Mouse (Mus musculus): ENCODE results near the gene Hist1h2ap.
A peak's percentile ranks its signal among the peaks of the same experiment; 100 is the strongest.
"Not testable (repeated sequence)": the region's sequence is repeated elsewhere in the genome, so short reads cannot be mapped to it uniquely, and the experiment has no call there.

Hist1h2ap gene

DNA sequence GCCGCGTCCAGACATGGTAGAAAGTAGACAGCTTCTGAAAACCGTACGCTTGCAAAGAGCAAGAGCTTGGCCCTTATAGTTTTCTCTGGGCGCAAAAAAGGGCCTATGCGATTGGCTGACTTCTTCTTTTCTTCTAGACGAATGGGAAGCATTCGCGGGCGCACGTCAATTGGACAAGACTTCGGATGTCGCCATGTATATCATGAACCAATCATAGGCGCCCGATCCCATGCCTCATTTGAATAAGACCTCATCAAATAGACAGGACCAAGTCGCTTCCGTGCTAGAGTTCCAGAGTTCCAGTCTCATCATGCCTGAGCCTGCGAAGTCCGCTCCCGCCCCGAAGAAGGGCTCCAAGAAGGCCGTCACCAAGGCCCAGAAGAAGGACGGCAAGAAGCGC lies at the start of gene Hist1h2ap, which contains the start of gene Hist1h2br:
Hist1h2ap (minus strand) TSS at position 47 of the 400 bp plus-strand sequence.
Hist1h2br (plus strand) TSS at position 283 of the 400 bp plus-strand sequence.
- not testable (repeated sequence) for DNase-seq

DNA sequence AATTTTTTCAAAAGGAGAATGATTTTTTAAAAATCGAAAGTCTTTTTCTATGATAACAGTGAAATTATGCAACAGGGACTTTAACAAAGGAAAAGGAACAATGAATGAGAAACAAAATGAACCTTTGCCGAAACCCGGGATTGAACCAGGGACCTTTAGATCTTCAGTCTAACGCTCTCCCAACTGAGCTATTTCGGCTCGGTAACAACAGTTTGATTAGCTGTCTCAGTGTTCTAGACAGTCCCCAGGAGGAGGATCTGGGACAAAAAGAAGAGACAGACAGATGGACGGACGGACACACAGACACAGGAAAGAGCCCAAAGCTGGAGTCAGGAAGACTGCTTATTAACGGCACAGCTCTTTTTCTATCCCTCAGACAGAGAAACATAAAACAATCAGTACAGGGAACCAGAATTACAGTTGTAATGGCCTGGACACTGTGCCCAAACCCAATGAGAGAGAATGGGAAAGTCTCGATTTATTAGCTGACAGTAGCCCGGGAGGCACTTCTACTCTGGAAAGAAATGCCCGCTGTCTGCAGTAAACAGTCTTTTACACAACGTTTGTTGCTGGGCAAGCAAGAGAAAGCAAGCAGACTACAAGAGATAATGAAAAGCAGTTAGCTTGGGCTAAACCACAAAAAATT lies 49.6 kb upstream of the Hist1h2ap start:
- peak; percentile 55 for DNase-seq

DNA sequence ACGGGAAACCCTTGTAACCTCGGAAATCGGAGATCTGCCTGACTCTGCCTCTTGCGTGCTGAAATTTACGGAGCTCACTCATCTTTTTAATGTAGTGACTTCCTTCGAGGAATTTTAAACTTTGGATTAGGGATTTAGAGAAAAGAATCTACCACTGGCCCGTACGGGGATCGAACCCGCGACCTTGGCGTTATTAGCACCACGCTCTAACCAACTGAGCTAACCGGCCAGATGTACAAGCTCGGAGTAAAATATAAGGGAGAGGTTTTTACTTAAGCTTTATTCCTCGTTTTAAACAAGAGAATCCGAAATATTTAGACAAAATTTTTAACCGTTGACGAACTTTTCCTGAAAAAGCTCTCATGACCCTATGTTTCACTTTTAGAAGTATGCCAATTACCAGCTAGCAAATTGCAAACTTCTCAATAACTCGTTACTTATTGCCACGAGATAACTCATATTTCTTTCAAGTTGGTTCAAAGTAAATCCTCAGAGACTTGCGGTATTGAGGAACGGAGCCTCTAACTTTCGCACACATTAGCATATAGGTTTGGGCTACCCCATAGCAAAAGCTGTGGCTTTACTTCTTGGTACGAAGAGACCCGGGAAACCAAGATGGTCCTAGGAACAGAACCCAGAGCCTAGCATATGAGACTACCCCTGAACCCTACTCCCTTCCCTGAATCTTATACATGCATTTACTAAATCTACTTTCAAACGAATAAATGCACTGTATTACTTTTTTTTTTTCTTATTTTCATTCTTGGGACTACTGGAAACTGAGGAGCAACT lies 48.8 kb upstream of the Hist1h2ap start:
- DNase-seq, result peak; percentile 63

DNA sequence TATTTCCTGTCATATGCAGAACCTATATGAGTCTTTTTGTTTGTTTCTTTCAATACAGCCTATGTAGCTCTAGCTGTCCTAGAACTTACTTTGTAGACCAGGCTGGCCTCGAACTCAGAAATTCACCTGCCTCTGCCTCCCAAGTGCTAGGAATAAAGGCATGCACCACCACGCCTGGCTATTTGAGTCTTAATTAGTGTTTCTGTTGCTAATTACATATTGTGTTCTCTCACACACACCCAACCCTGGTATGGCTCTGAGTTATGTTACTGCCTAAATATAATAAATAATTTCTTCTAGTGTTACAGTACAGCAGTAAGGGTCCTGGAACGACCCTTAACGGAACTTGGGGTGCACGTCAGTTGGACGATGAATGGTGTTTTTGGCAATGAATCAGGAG lies 47.4 kb upstream of the Hist1h2ap start:
- DNase-seq, result no peak

DNA sequence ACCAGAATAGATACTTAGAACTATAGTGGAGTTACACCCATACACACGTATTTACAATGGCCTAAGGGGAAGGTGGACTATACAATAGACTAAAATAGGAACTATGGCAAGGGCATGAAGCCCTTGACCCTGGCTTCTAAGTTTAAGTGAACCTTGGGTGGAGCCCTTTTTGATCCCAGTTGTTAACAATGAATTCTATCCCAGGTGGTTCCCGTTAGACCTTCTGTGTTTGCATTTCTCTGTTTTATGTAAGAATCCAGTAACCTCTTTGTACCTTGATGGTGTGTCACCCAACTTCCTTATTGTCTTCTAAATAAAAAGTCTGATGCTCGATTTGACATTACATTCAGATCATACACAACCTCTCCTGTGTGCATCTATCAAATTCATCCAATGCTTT lies 32.2 kb upstream of the Hist1h2ap start:
- DNase-seq, result not testable (repeated sequence)

DNA sequence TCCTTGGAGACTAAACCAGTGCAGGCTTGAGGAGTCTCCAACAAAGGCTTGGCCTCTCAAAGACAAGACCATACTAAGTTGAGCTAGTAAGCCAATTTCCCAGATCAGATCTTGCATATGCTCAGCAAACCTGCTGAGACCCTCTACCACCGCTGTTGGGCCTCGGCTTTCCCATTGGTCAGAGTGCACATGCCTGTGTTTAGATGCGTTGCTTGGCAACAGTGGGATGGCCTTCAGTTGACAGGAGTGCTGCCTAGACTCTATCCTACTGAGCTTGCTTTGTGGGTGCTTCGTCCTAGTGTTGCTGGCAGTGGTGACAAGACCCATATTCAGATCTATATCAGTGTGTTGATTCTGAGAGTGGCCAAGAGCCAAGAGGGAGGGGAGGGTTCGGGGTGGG lies 28.3 kb upstream of the Hist1h2ap start:
- no peak for DNase-seq

DNA sequence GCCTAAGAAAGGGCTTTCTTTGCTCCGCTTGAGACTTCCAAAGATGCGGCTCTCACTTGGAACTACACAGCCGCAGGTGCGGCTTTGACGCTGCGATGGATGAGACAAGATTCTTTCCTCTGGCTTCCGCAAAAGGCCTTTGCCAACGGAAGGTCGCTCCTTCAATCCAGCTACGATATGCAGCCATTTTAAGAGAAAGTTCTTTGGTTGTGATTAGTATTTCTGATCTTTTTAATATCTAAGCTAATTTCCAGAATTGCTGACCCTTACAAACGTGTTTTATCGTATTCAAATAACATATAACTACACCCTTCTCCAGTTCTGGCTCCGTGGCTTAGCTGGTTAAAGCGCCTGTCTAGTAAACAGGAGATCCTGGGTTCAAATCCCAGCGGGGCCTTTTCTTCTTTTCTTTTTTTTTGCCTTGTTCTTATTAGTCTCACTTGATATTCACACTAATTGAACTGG lies 22.4 kb upstream of the Hist1h2ap start:
- DNase-seq, result peak; percentile 70

DNA sequence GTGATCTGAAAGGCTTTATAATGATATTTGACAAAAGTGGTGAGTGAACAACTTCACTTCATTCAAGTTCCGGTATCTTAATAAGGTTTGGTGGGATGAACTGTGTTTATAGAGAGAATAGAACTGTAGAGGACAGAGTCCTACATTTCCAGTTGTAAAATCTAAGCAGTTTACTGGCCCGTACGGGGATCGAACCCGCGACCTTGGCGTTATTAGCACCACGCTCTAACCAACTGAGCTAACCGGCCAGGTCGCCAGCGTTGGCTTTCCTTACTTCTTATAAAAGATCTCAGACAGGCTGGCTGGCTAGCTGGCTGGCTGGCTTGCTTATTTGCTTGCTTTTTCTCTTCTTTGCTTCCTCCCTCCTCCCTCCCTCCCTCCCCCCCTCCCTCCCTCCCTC lies 21.8 kb upstream of the Hist1h2ap start:
- DNase-seq, result peak; percentile 88

DNA sequence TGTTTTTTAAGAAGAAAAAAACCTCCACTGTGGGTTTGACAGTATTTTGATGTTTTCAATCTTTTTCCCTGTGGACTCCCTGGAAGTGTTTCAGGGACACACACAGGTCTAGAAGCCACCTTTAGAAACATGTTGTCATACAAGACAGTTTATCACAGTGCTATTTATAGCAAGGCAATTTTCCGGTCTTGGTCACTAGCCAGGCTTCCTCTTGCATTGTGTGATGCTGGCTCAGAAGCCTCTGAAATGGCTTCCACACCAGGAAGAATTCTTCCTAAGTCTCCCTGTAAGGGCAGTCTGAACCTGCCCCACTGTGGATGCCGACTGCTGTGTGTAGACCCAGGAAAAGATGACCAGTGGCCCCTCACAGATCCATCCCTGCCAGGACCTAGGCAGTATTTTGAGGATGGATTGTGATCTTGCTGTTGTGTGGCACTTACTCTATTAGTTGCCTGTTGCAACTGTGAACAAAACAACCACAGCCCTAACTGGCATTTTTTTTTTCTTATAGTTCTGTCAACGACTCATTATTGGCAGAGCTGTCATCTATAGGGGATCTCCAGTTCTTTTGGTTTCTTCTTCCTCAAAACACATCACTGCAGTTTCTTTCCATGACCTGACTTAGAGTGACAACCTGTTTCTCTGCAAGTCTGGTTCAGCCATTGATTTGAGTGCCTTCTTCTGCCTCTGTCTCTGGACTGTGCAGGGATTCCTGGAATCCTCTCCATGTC lies 19.1 kb upstream of the Hist1h2ap start:
- DNase-seq, result no peak

DNA sequence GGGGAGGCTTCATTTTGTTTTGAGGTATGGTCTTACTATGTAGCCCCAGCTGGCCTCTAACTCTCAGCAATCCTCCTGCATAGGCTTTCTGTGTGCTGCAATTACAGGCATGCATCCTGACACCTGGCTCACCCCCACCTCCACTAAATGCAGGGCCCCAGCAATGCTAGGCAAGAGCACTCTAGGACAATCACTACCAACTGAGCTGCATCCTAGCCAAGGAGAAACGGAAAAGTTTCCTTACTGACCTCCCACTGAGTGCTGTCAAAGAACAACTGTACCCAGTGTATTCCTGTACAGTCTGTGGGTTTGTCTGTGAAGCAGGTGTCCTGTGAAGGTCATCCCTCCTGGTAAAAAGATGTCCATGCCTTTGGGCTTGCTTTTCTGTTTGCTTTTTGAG lies 17.4 kb upstream of the Hist1h2ap start:
- DNase-seq, result not testable (repeated sequence)

DNA sequence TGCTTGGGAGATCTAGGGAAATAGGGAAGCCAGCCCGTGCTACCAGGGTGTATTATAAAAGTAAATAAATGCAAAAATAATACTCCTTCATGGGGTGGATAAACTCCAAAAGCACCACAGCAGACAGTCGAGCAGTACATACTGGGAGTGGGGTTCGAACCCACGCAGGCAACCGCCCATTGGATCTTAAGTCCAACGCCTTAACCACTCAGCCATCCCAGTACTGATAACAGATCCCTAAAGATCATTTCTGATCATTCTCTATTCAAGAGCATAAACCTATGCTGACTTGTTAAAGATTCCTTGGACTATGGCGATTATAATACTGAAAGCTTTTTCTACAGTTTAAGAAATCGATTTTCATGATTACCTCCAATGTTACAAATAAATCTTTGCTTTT lies 14.6 kb upstream of the Hist1h2ap start:
- no peak for DNase-seq

DNA sequence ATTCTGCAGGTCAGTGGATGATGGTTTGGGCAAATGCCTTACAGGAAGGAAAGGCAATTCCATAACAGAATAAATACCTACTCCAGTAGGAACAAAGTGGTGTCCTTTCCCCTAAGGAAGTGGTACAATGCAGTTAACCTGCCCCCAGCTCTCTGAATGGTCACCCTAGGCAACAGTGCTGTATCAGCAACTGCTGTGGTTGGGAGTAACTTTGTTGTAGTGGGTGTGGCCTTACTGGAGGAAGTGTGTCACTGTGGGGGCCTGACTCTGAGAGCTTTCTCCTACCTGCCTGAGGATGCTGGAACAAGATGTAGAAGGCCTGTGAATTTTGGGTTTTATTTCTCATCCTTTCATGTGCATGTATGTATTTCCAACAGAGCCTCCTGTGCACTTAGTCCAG lies 13.0 kb upstream of the Hist1h2ap start:
- DNase-seq, result not testable (repeated sequence)

DNA sequence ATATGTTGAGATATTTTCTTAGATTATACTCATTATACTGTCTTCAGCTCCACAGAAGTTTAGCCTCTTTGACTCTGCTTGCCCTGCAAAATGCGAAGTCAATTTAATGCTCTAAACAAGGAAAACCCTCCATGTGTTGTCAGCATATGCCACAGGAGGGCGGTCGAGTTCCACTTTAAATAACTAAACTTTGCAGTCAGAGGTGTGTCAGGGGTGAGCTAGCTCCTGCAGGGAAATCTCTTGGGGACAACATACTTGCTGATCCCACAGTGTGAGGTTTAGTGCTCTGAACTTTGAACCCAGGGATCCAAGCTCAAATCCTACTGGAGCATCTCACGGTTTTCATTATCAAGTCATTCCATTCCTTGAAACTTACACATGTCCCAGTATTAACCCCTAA lies 7.2 kb upstream of the Hist1h2ap start:
- DNase-seq, result not testable (repeated sequence)

DNA sequence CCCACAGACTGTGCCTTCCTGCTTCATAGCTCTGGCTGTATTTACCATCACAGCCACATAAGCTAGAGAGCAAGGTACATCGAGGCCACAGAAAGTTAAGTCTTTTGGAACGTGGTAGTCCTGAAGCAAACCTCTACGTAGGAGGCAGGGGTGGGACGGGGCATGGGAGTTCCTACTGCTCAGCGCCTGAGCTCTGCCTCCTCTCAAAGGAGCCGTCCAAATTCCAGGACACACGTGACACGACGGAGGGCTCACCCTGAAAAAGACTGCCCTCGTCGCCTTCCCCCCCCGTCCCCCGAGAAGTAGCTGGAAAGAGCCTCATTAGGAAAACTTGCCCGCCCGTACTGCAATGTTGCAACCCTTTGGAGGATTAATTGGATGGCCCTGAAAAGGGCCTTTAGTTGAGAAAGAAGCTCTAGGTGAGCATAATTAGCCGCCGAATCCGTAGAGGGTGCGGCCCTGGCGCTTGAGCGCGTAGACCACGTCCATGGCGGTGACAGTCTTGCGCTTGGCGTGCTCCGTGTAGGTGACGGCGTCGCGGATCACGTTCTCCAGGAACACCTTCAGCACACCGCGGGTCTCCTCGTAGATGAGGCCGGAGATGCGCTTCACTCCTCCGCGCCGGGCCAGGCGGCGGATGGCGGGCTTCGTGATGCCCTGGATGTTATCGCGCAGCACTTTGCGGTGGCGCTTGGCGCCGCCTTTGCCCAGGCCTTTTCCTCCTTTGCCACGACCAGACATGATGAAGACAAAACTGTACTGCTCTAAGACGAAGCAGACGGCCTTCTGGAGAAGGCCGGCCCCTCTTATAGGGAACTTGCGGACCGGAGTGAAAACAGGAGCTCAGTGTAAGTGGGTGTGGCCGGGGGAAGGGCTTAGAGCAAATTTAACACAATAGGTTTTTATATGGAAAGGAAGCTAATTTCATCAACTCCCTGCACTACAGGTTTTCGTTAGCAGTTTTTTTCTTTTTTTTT lies 1.6 kb downstream of the Hist1h2ap start, which contains the start of gene Hist1h4n:
Hist1h4n (minus strand) TSS at position 779 of the 977 bp plus-strand sequence.
- peak; percentile 31 for DNase-seq

DNA sequence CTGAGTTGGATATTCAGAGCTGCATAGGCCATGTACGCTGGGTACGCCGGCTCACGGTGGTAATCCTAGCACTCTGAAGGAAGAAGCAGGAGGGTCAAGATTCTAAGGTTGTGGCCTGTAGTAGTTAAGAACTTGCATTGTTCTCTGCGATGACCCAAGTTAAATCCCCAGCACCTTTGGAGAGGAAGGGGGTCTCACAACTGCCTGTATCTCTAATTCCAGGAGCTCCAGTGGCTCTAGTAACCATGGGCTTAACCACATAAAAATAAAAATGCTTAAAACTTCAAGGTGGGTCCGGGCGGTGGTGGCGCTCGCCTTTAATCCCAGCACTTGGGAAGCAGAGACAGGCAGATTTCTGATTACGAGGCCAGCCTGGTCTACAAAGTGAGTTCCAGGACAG lies 3.0 kb downstream of the Hist1h2ap start:
- no peak for DNase-seq

DNA sequence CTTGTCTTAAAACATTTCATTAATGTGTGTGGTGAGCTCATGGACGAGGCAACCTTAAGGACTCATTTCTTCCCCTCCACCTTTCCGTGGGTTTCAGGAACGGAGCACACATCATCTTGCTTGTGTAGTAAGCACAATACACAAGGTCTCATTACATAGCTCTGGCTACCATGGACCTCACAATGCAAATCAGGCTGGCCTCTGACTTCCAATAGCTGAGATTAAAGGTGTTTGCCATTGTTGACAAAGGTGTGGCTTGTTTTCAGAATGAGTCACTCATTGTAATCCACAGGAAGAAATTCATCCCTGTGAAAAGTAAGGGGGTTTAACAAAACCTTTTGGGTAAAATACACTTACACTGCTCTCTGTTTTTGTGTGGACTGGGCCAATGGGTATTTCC lies 4.8 kb downstream of the Hist1h2ap start:
- no peak for DNase-seq

DNA sequence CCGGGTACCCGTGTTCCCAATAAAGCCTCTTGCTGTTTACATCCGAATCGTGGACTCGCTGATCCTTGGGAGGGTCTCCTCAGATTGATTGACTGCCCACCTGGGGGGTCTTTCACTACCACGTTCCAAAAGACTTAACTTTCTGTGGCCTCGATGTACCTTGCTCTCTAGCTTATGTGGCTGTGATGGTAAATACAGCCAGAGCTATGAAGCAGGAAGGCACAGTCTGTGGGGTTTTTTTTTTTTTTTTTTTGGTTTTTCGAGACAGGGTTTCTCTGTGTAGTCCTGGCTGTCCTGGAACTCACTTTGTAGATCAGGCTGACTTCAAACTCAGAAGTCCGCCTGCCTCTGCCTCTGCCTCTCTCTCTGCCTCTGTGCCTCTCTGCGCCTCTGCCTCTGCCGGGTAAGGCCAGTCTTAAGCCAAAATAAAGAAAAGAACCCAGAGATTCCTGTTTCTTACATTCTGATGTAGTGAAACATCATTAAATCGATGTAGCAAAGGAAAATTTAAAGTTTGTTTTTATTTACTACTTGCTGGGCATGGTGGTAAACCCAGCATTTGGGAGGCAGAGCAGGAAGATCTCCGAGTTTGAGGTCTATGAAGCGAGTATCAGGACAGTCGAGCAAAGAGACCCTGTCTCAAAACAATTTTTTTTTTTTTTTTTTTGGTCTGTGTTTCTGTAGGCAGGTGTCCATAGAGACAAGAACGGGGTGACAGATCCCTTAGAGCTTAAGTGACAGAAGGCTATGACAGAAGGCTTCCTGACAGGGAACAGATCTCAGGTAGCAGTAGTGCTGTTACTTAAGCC lies 13.0 kb downstream of the Hist1h2ap start:
- DNase-seq, result not testable (repeated sequence)

DNA sequence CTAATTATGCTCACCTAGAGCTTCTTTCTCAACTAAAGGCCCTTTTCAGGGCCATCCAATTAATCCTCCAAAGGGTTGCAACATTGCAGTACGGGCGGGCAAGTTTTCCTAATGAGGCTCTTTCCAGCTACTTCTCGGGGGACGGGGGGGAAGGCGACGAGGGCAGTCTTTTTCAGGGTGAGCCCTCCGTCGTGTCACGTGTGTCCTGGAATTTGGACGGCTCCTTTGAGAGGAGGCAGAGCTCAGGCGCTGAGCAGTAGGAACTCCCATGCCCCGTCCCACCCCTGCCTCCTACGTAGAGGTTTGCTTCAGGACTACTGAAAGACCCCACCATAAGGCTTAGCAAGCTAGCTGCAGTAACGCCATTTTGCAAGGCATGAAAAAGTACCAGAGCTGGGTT lies 21.2 kb downstream of the Hist1h2ap start:
- not testable (repeated sequence) for DNase-seq

DNA sequence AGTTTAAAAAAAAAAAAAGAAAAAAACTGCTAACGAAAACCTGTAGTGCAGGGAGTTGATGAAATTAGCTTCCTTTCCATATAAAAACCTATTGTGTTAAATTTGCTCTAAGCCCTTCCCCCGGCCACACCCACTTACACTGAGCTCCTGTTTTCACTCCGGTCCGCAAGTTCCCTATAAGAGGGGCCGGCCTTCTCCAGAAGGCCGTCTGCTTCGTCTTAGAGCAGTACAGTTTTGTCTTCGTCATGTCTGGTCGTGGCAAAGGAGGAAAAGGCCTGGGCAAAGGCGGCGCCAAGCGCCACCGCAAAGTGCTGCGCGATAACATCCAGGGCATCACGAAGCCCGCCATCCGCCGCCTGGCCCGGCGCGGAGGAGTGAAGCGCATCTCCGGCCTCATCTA lies 21.8 kb downstream of the Hist1h2ap start, which contains the start of gene Hist1h4m:
Hist1h4m (plus strand) TSS at position 208 of the 400 bp plus-strand sequence.
- peak; percentile 42 for DNase-seq

DNA sequence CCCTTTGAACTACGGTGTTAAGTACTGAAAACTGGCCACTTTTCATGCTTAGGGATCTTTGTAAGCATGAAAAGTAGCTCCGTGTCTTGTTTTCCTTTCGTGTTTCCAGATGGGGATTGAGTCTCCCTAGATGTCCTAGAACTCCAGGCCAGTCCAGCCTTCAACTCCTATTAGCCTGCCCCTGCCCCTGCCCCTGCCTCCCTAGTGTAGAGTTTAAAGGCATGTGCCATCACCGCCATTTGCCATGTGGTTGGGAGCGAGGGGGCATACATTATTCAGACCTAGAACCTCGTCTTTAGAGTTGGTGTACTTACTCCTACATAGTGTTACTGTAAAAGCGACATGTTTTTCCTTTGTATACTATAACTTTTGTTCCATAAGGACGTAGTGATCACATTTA lies 22.2 kb downstream of the Hist1h2ap start:
- DNase-seq, result not testable (repeated sequence)

DNA sequence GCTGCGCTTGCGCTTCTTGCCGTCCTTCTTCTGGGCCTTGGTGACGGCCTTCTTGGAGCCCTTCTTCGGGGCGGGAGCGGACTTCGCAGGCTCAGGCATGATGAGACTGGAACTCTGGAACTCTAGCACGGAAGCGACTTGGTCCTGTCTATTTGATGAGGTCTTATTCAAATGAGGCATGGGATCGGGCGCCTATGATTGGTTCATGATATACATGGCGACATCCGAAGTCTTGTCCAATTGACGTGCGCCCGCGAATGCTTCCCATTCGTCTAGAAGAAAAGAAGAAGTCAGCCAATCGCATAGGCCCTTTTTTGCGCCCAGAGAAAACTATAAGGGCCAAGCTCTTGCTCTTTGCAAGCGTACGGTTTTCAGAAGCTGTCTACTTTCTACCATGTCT lies 23.2 kb downstream of the Hist1h2ap start, which contains the start of the genes Hist1h2bq and Hist1h2ao:
Hist1h2bq (minus strand) TSS at position 125 of the 400 bp plus-strand sequence.
Hist1h2ao (plus strand) TSS at position 393 of the 400 bp plus-strand sequence.
- not testable (repeated sequence) for DNase-seq
